Comparison of ENCODE assay signal across 23 mouse cellular contexts in genomic region chr10:114831313-114831712, GRCm38 (mm10). TPM values are rescaled to one million over a fixed set of nuclear protein-coding genes. Genes with fewer than 3 reads are reported as not detected.
A peak's percentile ranks its signal among the peaks of the same experiment; 100 is the strongest.
DNase-seq lines count a peak whose midpoint lies in the region; ATAC-seq lines count a peak whose summit lies in the region.
"Had no signal": no experiment of that assay in that cellular context is flagged by ENCODE, and none has a peak within 500 bp of the region (broad histone marks: within the 10 kb centered on the region; RNA-seq: fewer than 3 reads in every experiment).

No protein-coding gene starts in this region.

- peak; percentile 43 to 48 for DNase-seq in cerebellum, postnatal 10 days
- DNase-seq in cerebellum, postnatal 36 days = no peak
- DNase-seq in heart, adult 11 months = peak; percentile 45
- DNase-seq in heart, adult 9 months (ENCODE audit: low spot score in 2 of 2) = no peak
- peak; percentile 61 for DNase-seq in midbrain, embryonic 14.5 days
- no peak for DNase-seq in T-cell, adult 2 months (ENCODE audit: low spot score)
- DNase-seq: adrenal gland, postnatal 36 days; cerebellum, adult 9-11 months; gastrocnemius, adult 2 months; heart, postnatal 14 days; liver; lung, postnatal 14 days; thymus, postnatal 14 days had no signal

- 51% methylated on average over 7 of the region's 7 CpGs for WGBS in midbrain, embryonic 14.5 days
- 51% methylated on average over 7 of the region's 7 CpGs for WGBS in midbrain, embryonic 13.5 days

- H3K9ac ChIP-seq in midbrain, embryonic 14.5 days (replicated peaks; ENCODE audit: low read length) = no peak overlapping the region
- H3K9ac ChIP-seq in midbrain, embryonic 13.5 days (replicated peaks) = no peak overlapping the region
- H3K9ac ChIP-seq: heart, embryonic 12.5 days; hindbrain, embryonic 13.5 days; kidney, embryonic 15.5 days had no signal

- no peaks in the 10 kb centered on the region for H3K9me3 ChIP-seq in midbrain, embryonic 14.5 days (ENCODE audit: control insufficient read depth, low read length)
- H3K9me3 ChIP-seq in midbrain, embryonic 13.5 days = no peaks in the 10 kb centered on the region
- H3K9me3 ChIP-seq: heart, embryonic 12.5 days; hindbrain, embryonic 13.5 days; kidney, embryonic 15.5 days had no signal

- H3K4me3 ChIP-seq in midbrain, embryonic 14.5 days (replicated peaks; ENCODE audit: low read depth, low read length) = no peak overlapping the region
- no peak overlapping the region for H3K4me3 ChIP-seq in midbrain, embryonic 13.5 days (replicated peaks)
- H3K4me3 ChIP-seq: erythroblast, embryonic 14.5 days; gastrocnemius, adult 2 months; heart, embryonic 12.5 days; hindbrain, embryonic 13.5 days; kidney, embryonic 15.5 days had no signal

- H3K4me1 ChIP-seq in midbrain, embryonic 14.5 days (ENCODE audit: control insufficient read depth, insufficient read depth, low read length) = no peaks in the 10 kb centered on the region
- H3K4me1 ChIP-seq in midbrain, embryonic 13.5 days (replicated peaks) = no peaks in the 10 kb centered on the region
- H3K4me1 ChIP-seq: heart, embryonic 12.5 days; hindbrain, embryonic 13.5 days; kidney, embryonic 15.5 days had no signal

- H3K4me2 ChIP-seq in midbrain, embryonic 14.5 days (ENCODE audit: low read length) = no peak overlapping the region
- H3K4me2 ChIP-seq in midbrain, embryonic 13.5 days (replicated peaks) = no peak overlapping the region
- H3K4me2 ChIP-seq: heart, embryonic 12.5 days; hindbrain, embryonic 13.5 days; kidney, embryonic 15.5 days had no signal

- H3K27me3 ChIP-seq in midbrain, embryonic 14.5 days (ENCODE audit: control insufficient read depth, insufficient read depth, low read length) = no peaks in the 10 kb centered on the region
- no peaks in the 10 kb centered on the region for H3K27me3 ChIP-seq in midbrain, embryonic 13.5 days
- H3K27me3 ChIP-seq: heart, embryonic 12.5 days; hindbrain, embryonic 13.5 days; kidney, embryonic 15.5 days had no signal

- H3K27ac ChIP-seq in midbrain, embryonic 14.5 days (replicated peaks; ENCODE audit: low read depth, low read length) = no peak overlapping the region
- H3K27ac ChIP-seq in midbrain, embryonic 13.5 days = no peak overlapping the region
- H3K27ac ChIP-seq: gastrocnemius, adult 2 months; hindbrain, embryonic 13.5 days; kidney, embryonic 15.5 days had no signal

- no peak for ATAC-seq in midbrain, embryonic 14.5 days (ENCODE audit: low FRiP score, low TSS enrichment)
- ATAC-seq in midbrain, embryonic 13.5 days = no peak
- ATAC-seq: forebrain, embryonic 16.5 days; intestine, embryonic 16.5 days; midbrain, embryonic 16.5 days had no signal

- H3K36me3 ChIP-seq in midbrain, embryonic 14.5 days (ENCODE audit: control insufficient read depth, insufficient read depth, low read length) = no peaks in the 10 kb centered on the region
- H3K36me3 ChIP-seq in midbrain, embryonic 13.5 days = no peaks in the 10 kb centered on the region
- H3K36me3 ChIP-seq: G1E; heart, embryonic 12.5 days; hindbrain, embryonic 13.5 days; kidney, embryonic 15.5 days had no signal

RNA-seq across cellular contexts. Expression of gene Trhde, which starts 29.2 kb away (rescaled TPM):
- polyA plus RNA-seq in midbrain, embryonic 14.5 days (2014; fragmentation: Nextera tagmentation; extraction: Ambion mirVana) = 5.4 and 6.8 TPM in 2 replicates
- 3.8 and 4.1 TPM in 2 replicates for polyA plus RNA-seq in midbrain, embryonic 13.5 days (2015; fragmentation: Nextera tagmentation; extraction: Ambion mirVana)
- polyA plus RNA-seq: erythroblast, embryonic 14.5 days; G1E; heart, embryonic 12.5 days; liver, embryonic 16.5 days had no signal

Comparison
In these comparisons a context has a peak if more than half of its experiments do, and no peak if none do; other contexts are left out.
1. DNase-seq: peak in cerebellum, postnatal 10 days (2 of 2), heart, adult 11 months (single experiment) and midbrain, embryonic 14.5 days (single experiment); none in cerebellum, postnatal 36 days (0 of 2), heart, adult 9 months (0 of 2) and T-cell, adult 2 months (single experiment).